In the genomic region with DNA sequence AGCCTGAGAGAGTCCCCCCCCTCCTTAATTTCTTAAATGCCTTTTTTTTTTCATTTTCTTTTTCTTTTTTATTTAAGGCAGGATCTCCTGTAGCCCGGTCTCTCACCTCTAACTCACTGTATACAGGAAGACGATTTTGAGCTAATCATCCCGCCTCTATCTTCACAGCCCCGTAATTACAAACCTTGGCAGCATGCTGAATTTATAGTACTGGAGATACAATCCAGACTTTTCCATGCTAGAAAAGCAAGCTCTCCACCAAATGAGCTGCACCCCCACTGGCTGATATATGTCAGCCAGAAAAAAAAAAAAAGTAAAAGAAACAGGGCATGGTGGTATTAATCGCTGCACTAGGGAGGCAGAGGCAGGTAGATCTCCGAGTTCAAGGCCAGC, we compare ENCODE assay signal across 8 mouse cellular contexts. TPM values are rescaled to one million over a fixed set of nuclear protein-coding genes. Genes with fewer than 3 reads are reported as not detected.
DNase-seq lines count a peak whose midpoint lies in the region; ATAC-seq and TF ChIP-seq lines count a peak whose summit lies in the region.

No protein-coding gene starts in this region.

- peaks cover 18% of the 10 kb centered on the region; the same call in 1 of the 2 replicates for H3K4me1 ChIP-seq in embryonic facial prominence, embryonic 13.5 days
- peaks cover 8% of the 10 kb centered on the region; the same call in 1 of the 2 replicates for H3K4me1 ChIP-seq in hindbrain, postnatal 0 days (ENCODE audit: insufficient read depth, low read length)
- no peaks in the 10 kb centered on the region for H3K4me1 ChIP-seq in midbrain, postnatal 0 days (ENCODE audit: insufficient read depth, low read length)
- H3K4me1 ChIP-seq in kidney, adult 2 months (ENCODE audit: control insufficient read depth, insufficient read depth, low read length) = no peaks in the 10 kb centered on the region

- no peak for ATAC-seq in embryonic facial prominence, embryonic 13.5 days (ENCODE audit: insufficient number of reproducible peaks, insufficient read depth, low FRiP score, low TSS enrichment, low read depth)
- ATAC-seq in hindbrain, postnatal 0 days = no peak
- no peak for ATAC-seq in midbrain, postnatal 0 days (ENCODE audit: low FRiP score)

- H3K4me2 ChIP-seq in embryonic facial prominence, embryonic 13.5 days = peak overlapping the region; percentile 99
- H3K4me2 ChIP-seq in hindbrain, postnatal 0 days (ENCODE audit: low read depth, low read length) = peak overlapping the region; percentile 84
- peak overlapping the region; percentile 92 for H3K4me2 ChIP-seq in midbrain, postnatal 0 days (ENCODE audit: low read depth, low read length, poor library complexity, severe bottlenecking)

- 0 out of 2 replicates have a peak, but pooled peaks cover 4% of the 10 kb centered on the region for H3K27me3 ChIP-seq in embryonic facial prominence, embryonic 13.5 days
- H3K27me3 ChIP-seq in hindbrain, postnatal 0 days (ENCODE audit: insufficient read depth, low read length) = no peaks in the 10 kb centered on the region
- H3K27me3 ChIP-seq in midbrain, postnatal 0 days (ENCODE audit: insufficient read depth, low read length) = no peaks in the 10 kb centered on the region
- H3K27me3 ChIP-seq in kidney, adult 2 months (replicated peaks; ENCODE audit: control insufficient read depth, insufficient read depth, low read length) = no peaks in the 10 kb centered on the region

- peak overlapping the region; percentile 90; the same call in 1 of the 2 replicates for H3K9ac ChIP-seq in embryonic facial prominence, embryonic 13.5 days
- H3K9ac ChIP-seq in hindbrain, postnatal 0 days (replicated peaks; ENCODE audit: low read length) = no peak overlapping the region
- H3K9ac ChIP-seq in midbrain, postnatal 0 days (replicated peaks; ENCODE audit: low read length, poor library complexity, severe bottlenecking) = no peak overlapping the region

- H3K9me3 ChIP-seq in embryonic facial prominence, embryonic 13.5 days = no peaks in the 10 kb centered on the region
- H3K9me3 ChIP-seq in hindbrain, postnatal 0 days (ENCODE audit: low read length) = no peaks in the 10 kb centered on the region
- H3K9me3 ChIP-seq in midbrain, postnatal 0 days (ENCODE audit: low read length) = no peaks in the 10 kb centered on the region

- H3K27ac ChIP-seq in layer of hippocampus, adult 2 months = 0 out of 2 replicates have a peak overlapping the region, but pooled peaks have one; percentile 99
- H3K27ac ChIP-seq in embryonic facial prominence, embryonic 13.5 days = no peak overlapping the region
- H3K27ac ChIP-seq in hindbrain, postnatal 0 days = peak overlapping the region; percentile 96; the same call in 1 of the 2 replicates
- no peak overlapping the region for H3K27ac ChIP-seq in midbrain, postnatal 0 days (ENCODE audit: low read depth, low read length)
- H3K27ac ChIP-seq in kidney, adult 2 months (ENCODE audit: insufficient read depth, low read depth, low read length) = no peak overlapping the region

- no peak for TF ChIP-seq POLR2A in kidney, adult 2 months (IDR thresholded peaks at IDR 0.05; ENCODE audit: low read depth, low read length)

- H3K4me3 ChIP-seq in layer of hippocampus, adult 2 months = peak overlapping the region; percentile 95; the same call in 1 of the 2 replicates
- H3K4me3 ChIP-seq in embryonic facial prominence, embryonic 13.5 days = peak overlapping the region; percentile 82
- peak overlapping the region; percentile 86; the same call in 1 of the 2 replicates for H3K4me3 ChIP-seq in hindbrain, postnatal 0 days (ENCODE audit: low read length)
- H3K4me3 ChIP-seq in midbrain, postnatal 0 days (ENCODE audit: low read depth, low read length) = no peak overlapping the region; the same call in 1 of the 2 replicates
- H3K4me3 ChIP-seq in kidney, adult 2 months (ENCODE audit: insufficient read depth, low read depth, low read length) = no peak overlapping the region

- no peak for DNase-seq in layer of hippocampus, adult 2 months (ENCODE audit: low spot score in 2 of 2)
- DNase-seq in layer of hippocampus, adult 9-10 months (ENCODE audit: low spot score) = no peak
- DNase-seq in hindbrain, postnatal 0 days (ENCODE audit: low spot score) = no peak
- DNase-seq in midbrain, postnatal 0 days (ENCODE audit: low spot score) = no peak
- DNase-seq in thymus, postnatal 14 days = no peak
- DNase-seq in spleen, postnatal 14 days (ENCODE audit: low spot score in 2 of 2) = no peak
- DNase-seq in kidney, adult 2 months = no peak

- no peaks in the 10 kb centered on the region for H3K36me3 ChIP-seq in embryonic facial prominence, embryonic 13.5 days
- no peaks in the 10 kb centered on the region for H3K36me3 ChIP-seq in hindbrain, postnatal 0 days (ENCODE audit: insufficient read depth, low read length)
- no peaks in the 10 kb centered on the region for H3K36me3 ChIP-seq in midbrain, postnatal 0 days (ENCODE audit: insufficient read depth, low read length)
- H3K36me3 ChIP-seq in kidney, adult 2 months (ENCODE audit: control insufficient read depth, insufficient read depth, low read length) = no peaks in the 10 kb centered on the region

- TF ChIP-seq CTCF in layer of hippocampus, adult 2 months (conservative IDR thresholded peaks at IDR 0.05) = no peak
- no peak for TF ChIP-seq CTCF in hindbrain, postnatal 0 days (IDR thresholded peaks at IDR 0.05; ENCODE audit: low read depth)
- TF ChIP-seq CTCF in midbrain, postnatal 0 days (IDR thresholded peaks at IDR 0.05) = no peak
- TF ChIP-seq CTCF in kidney, adult 2 months (conservative IDR thresholded peaks at IDR 0.05; ENCODE audit: insufficient read depth, insufficient read length, low read depth, low read length) = no peak

- 73% methylated on average over 6 of the region's 6 CpGs for WGBS in embryonic facial prominence, embryonic 13.5 days
- 60% methylated on average over 6 of the region's 6 CpGs for WGBS in hindbrain, postnatal 0 days
- WGBS in midbrain, postnatal 0 days = 80% methylated on average over 6 of the region's 6 CpGs
- 52% methylated on average over 6 of the region's 6 CpGs for WGBS in kidney, adult 2 months

RNA-seq across cellular contexts. Expression of a gene that starts 1.3 kb away (rescaled TPM):
- 100 to 1,000 TPM; 138 to 144 TPM for total RNA-seq in layer of hippocampus, adult 2 months (2021)
- 3.7 and 3.9 TPM in 2 replicates for polyA plus RNA-seq in embryonic facial prominence, embryonic 13.5 days (2015; fragmentation: Nextera tagmentation; extraction: Ambion mirVana)
- 10.1 and 20.6 TPM in 2 replicates for total RNA-seq in hindbrain, postnatal 0 days (2014; rRNA removed)
- polyA plus RNA-seq in hindbrain, postnatal 0 days (2015; fragmentation: Nextera tagmentation; extraction: Ambion mirVana) = 2.4 and 2.5 TPM in 2 replicates
- 11.7 and 16.1 TPM in 2 replicates for total RNA-seq in midbrain, postnatal 0 days (2014; rRNA removed)
- polyA plus RNA-seq in midbrain, postnatal 0 days (2015; fragmentation: Nextera tagmentation; extraction: Ambion mirVana) = 1.1 and 2.7 TPM in 2 replicates
- polyA plus RNA-seq in kidney, adult 2 months (2012; rRNA removed) = 11.8 and 14.1 TPM in 2 replicates

Comparison
In these comparisons a context has a peak if more than half of its experiments do, and no peak if none do; other contexts are left out.
1. H3K27ac ChIP-seq: peak in layer of hippocampus, adult 2 months (single experiment) and hindbrain, postnatal 0 days (single experiment); none in embryonic facial prominence, embryonic 13.5 days (single experiment), midbrain, postnatal 0 days (single experiment) and kidney, adult 2 months (single experiment).
2. H3K4me3 ChIP-seq: peak in layer of hippocampus, adult 2 months (single experiment), embryonic facial prominence, embryonic 13.5 days (single experiment) and hindbrain, postnatal 0 days (single experiment); none in midbrain, postnatal 0 days (single experiment) and kidney, adult 2 months (single experiment).
3. Peak in every context shown above with its lines, with median percentiles within 50 percentile points of each other: H3K4me2 ChIP-seq.